14 mouse cellular contexts compared by ENCODE assay signal in genomic region chr4:149393311-149393995, GRCm38 (mm10). TPM values are rescaled to one million over a fixed set of nuclear protein-coding genes. Genes with fewer than 3 reads are reported as not detected.
DNase-seq lines count a peak whose midpoint lies in the region; ATAC-seq and TF ChIP-seq lines count a peak whose summit lies in the region.
"Had no signal": no experiment of that assay in that cellular context is flagged by ENCODE, and none has a peak within 500 bp of the region (broad histone marks: within the 10 kb centered on the region; RNA-seq: fewer than 3 reads in every experiment).

No protein-coding gene starts in this region.

- peak; percentile 27 to 54 for DNase-seq in kidney, adult 8-10 months
- DNase-seq in testis, postnatal 10 days (ENCODE audit: low spot score), result no peak
- no peak for DNase-seq in midbrain, postnatal 0 days (ENCODE audit: low spot score)
- DNase-seq in layer of hippocampus, adult 18-20 months (ENCODE audit: low spot score in 2 of 2), result no peak
- DNase-seq: cerebellum, postnatal 25 days; retina, postnatal 1 day had no signal

- no peaks in the 10 kb centered on the region for H3K27me3 ChIP-seq in kidney, embryonic 15.5 days
- H3K27me3 ChIP-seq in testis, adult 2 months (ENCODE audit: control insufficient read depth, insufficient read depth, low read length), result no peaks in the 10 kb centered on the region
- H3K27me3 ChIP-seq in intestine, postnatal 0 days (replicated peaks; ENCODE audit: control insufficient read depth, insufficient read depth, low read length), result no peaks in the 10 kb centered on the region
- H3K27me3 ChIP-seq in midbrain, postnatal 0 days (ENCODE audit: insufficient read depth, low read length), result no peaks in the 10 kb centered on the region
- H3K27me3 ChIP-seq: hindbrain, embryonic 15.5 days; limb, embryonic 13.5 days; neural tube, embryonic 12.5 days had no signal

- no peak; the same call in 1 of the 2 replicates for TF ChIP-seq POLR2A in testis, adult 2 months (IDR thresholded peaks at IDR 0.05; ENCODE audit: control insufficient read depth, low read depth, low read length)

- H3K9ac ChIP-seq in kidney, embryonic 15.5 days, result no peak overlapping the region
- H3K9ac ChIP-seq in intestine, postnatal 0 days (ENCODE audit: low read depth, low read length), result no peak overlapping the region
- H3K9ac ChIP-seq in midbrain, postnatal 0 days (replicated peaks; ENCODE audit: low read length, poor library complexity, severe bottlenecking), result no peak overlapping the region
- H3K9ac ChIP-seq: hindbrain, embryonic 15.5 days; limb, embryonic 13.5 days; neural tube, embryonic 12.5 days had no signal

- ATAC-seq in kidney, embryonic 15.5 days (replicated peaks; ENCODE audit: low FRiP score), result no peak
- ATAC-seq in intestine, postnatal 0 days, result no peak
- no peak for ATAC-seq in midbrain, postnatal 0 days (ENCODE audit: low FRiP score)
- ATAC-seq: CD4-positive, CD25-positive, alpha-beta regulatory T cell, adult 4 months; forebrain, embryonic 16.5 days had no signal

- H3K36me3 ChIP-seq in kidney, embryonic 15.5 days, result peaks cover 58% of the 10 kb centered on the region
- no peaks in the 10 kb centered on the region for H3K36me3 ChIP-seq in testis, adult 2 months (ENCODE audit: control insufficient read depth, insufficient read depth, low read length)
- peaks cover 9% of the 10 kb centered on the region; the same call in 1 of the 2 replicates for H3K36me3 ChIP-seq in intestine, postnatal 0 days (ENCODE audit: control insufficient read depth, insufficient read depth)
- H3K36me3 ChIP-seq in midbrain, postnatal 0 days (ENCODE audit: insufficient read depth, low read length), result peaks cover 10% of the 10 kb centered on the region

- TF ChIP-seq CTCF in testis, adult 2 months (IDR thresholded peaks at IDR 0.05; ENCODE audit: control insufficient read depth, insufficient read depth, insufficient replicate concordance, low read depth, low read length), result no peak
- TF ChIP-seq CTCF in intestine, postnatal 0 days (IDR thresholded peaks at IDR 0.05; ENCODE audit: low read depth), result no peak
- TF ChIP-seq CTCF in midbrain, postnatal 0 days (IDR thresholded peaks at IDR 0.05), result no peak

- WGBS in kidney, embryonic 15.5 days, result 66% methylated on average over 12 of the region's 12 CpGs
- 69% methylated on average over 12 of the region's 12 CpGs for WGBS in intestine, postnatal 0 days
- WGBS in midbrain, postnatal 0 days, result 86% methylated on average over 12 of the region's 12 CpGs

- no peak overlapping the region for H3K4me3 ChIP-seq in kidney, embryonic 15.5 days (replicated peaks)
- no peak overlapping the region for H3K4me3 ChIP-seq in testis, adult 2 months (ENCODE audit: control insufficient read depth, low read depth, low read length)
- H3K4me3 ChIP-seq in intestine, postnatal 0 days (ENCODE audit: low read depth, low read length), result no peak overlapping the region
- H3K4me3 ChIP-seq in midbrain, postnatal 0 days (ENCODE audit: low read depth, low read length), result no peak overlapping the region
- H3K4me3 ChIP-seq: hindbrain, embryonic 15.5 days; limb, embryonic 13.5 days; neural tube, embryonic 12.5 days had no signal

- no peaks in the 10 kb centered on the region for H3K9me3 ChIP-seq in kidney, embryonic 15.5 days (replicated peaks)
- no peaks in the 10 kb centered on the region for H3K9me3 ChIP-seq in intestine, postnatal 0 days (ENCODE audit: control insufficient read depth)
- no peaks in the 10 kb centered on the region for H3K9me3 ChIP-seq in midbrain, postnatal 0 days (ENCODE audit: low read length)
- H3K9me3 ChIP-seq: hindbrain, embryonic 15.5 days; limb, embryonic 13.5 days; neural tube, embryonic 12.5 days had no signal

- H3K4me1 ChIP-seq in kidney, embryonic 15.5 days, result peaks cover 27% of the 10 kb centered on the region
- no peaks in the 10 kb centered on the region for H3K4me1 ChIP-seq in testis, adult 2 months (ENCODE audit: control insufficient read depth, insufficient read depth, low read length)
- H3K4me1 ChIP-seq in intestine, postnatal 0 days (replicated peaks; ENCODE audit: control insufficient read depth, insufficient read depth, low read length), result peaks cover 16% of the 10 kb centered on the region
- no peaks in the 10 kb centered on the region for H3K4me1 ChIP-seq in midbrain, postnatal 0 days (ENCODE audit: insufficient read depth, low read length)

- H3K27ac ChIP-seq in kidney, embryonic 15.5 days, result no peak overlapping the region
- peak overlapping the region; percentile 69 for H3K27ac ChIP-seq in testis, adult 2 months (ENCODE audit: control insufficient read depth, insufficient read depth, low read depth, low read length)
- peak overlapping the region; percentile 83 for H3K27ac ChIP-seq in intestine, postnatal 0 days (ENCODE audit: low read depth, low read length)
- H3K27ac ChIP-seq in midbrain, postnatal 0 days (ENCODE audit: low read depth, low read length), result no peak overlapping the region
- H3K27ac ChIP-seq: hindbrain, embryonic 15.5 days; limb, embryonic 13.5 days; neural tube, embryonic 12.5 days had no signal

- H3K4me2 ChIP-seq in kidney, embryonic 15.5 days, result no peak overlapping the region
- no peak overlapping the region for H3K4me2 ChIP-seq in intestine, postnatal 0 days (replicated peaks; ENCODE audit: low read depth)
- H3K4me2 ChIP-seq in midbrain, postnatal 0 days (ENCODE audit: low read depth, low read length, poor library complexity, severe bottlenecking), result no peak overlapping the region
- H3K4me2 ChIP-seq: hindbrain, embryonic 15.5 days; limb, embryonic 13.5 days; neural tube, embryonic 12.5 days had no signal

RNA-seq across cellular contexts. Expression of gene Ube4b, which starts 33.1 kb away (rescaled TPM):
- 48.1 and 49.6 TPM in 2 replicates for polyA plus RNA-seq in kidney, embryonic 15.5 days (2015; fragmentation: Nextera tagmentation; extraction: Ambion mirVana)
- polyA plus RNA-seq in testis, adult 2 months (2012; rRNA removed), result 36.5 and 40.4 TPM in 2 replicates
- polyA plus RNA-seq in intestine, postnatal 0 days (2015; fragmentation: Nextera tagmentation; extraction: Ambion mirVana), result 47.2 and 47.6 TPM in 2 replicates
- 94.4 and 113 TPM in 2 replicates for total RNA-seq in midbrain, postnatal 0 days (2014; rRNA removed)
- 46.2 and 51.9 TPM in 2 replicates for polyA plus RNA-seq in midbrain, postnatal 0 days (2015; fragmentation: Nextera tagmentation; extraction: Ambion mirVana)
- total RNA-seq in layer of hippocampus, adult 18-20 months (2021), result 100 to 1,000 TPM; 102 to 108 TPM

Comparison
In these comparisons a context has a peak if more than half of its experiments do, and no peak if none do; other contexts are left out.
1. DNase-seq: peak in kidney, adult 8-10 months (2 of 2); none in testis, postnatal 10 days (single experiment), midbrain, postnatal 0 days (single experiment) and layer of hippocampus, adult 18-20 months (0 of 2).
2. H3K27ac ChIP-seq: peak in testis, adult 2 months (single experiment) and intestine, postnatal 0 days (single experiment); none in kidney, embryonic 15.5 days (single experiment) and midbrain, postnatal 0 days (single experiment).